Mouse (Mus musculus): Measurements from ENCODE around the gene Tns2. TPM values are rescaled to one million over a fixed set of nuclear protein-coding genes. Genes with fewer than 3 reads are reported as not detected.

Tns2 gene
- total and polyA plus RNA-seq, 3 experiments, result 0.42 to 3.1 TPM; not detected in 1

DNA sequence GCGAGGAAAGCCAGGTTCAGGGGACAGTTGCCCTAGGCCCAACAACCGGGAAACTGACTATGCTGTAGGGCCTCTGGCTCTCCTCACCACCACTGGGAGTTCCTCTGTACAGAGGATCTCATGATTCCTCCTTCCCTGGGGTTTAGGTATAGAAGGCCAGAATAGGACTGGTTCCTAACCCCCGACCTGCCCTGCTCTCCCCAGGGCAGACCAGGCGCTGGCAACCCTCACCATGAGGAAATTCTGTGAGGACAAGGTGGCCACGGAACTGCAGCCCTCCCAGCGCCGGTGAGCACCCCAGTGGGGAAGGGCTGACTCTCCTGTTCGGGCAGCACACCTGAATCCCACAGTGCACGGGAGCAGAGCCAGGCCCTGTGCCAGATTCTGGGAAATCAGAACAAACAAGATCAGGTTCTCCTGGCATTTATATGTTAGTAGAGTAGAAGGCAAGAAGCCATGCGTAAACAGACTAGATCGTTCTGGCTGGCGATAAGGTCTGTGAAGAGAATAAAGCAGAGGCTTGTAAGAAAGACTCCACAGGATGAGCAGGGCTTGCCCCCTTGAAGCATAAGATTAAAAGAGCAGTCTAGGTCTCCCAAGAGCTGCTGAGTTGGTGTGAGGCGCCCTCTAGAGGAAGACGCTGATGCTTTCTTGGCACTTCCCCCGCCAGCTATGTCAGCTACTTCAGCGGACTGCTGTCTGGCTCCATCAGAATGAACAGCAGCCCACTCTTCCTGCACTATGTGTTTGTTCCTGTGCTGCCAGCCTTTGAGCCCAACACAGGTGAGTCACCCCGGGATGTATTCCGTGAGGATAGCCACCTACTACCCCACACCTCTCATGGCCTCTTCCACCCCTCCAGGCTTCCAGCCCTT, 8.7 kb downstream of the Tns2 start (continued):
- TF ChIP-seq MAZ (IDR thresholded peaks at IDR 0.05; ENCODE audit: low read depth, low read length) (peak; percentile 81), ETS1 (IDR thresholded peaks at IDR 0.05; ENCODE audit: low read depth, low read length) (no peak), CTCF (IDR thresholded peaks at IDR 0.05 in 2 of 3, conservative IDR thresholded peaks at IDR 0.05 in 1 of 3; ENCODE audit: control insufficient read depth in 1 of 3, insufficient read depth in 1 of 3, low read depth in 2 of 3, low read length in 3 of 3, poor library complexity in 1 of 3, severe bottlenecking in 1 of 3) (peak in 2 of 3 experiments; percentile 96; a peak in 5 of 6 replicates), CHD1 (IDR thresholded peaks at IDR 0.05; ENCODE audit: low read depth, low read length) (no peak), POLR2AphosphoS5 (IDR thresholded peaks at IDR 0.05; ENCODE audit: borderline replicate concordance, low read depth, low read length) (no peak), ZKSCAN1 (IDR thresholded peaks at IDR 0.05; ENCODE audit: low read depth, low read length) (no peak), MYC (IDR thresholded peaks at IDR 0.05; ENCODE audit: low read depth, low read length) (0 out of 2 replicates have a peak, but pooled peaks have one; percentile 37), TCF12 (IDR thresholded peaks at IDR 0.05; ENCODE audit: low read depth, low read length) (peak; percentile 28; the same call in 1 of the 2 replicates)

DNA sequence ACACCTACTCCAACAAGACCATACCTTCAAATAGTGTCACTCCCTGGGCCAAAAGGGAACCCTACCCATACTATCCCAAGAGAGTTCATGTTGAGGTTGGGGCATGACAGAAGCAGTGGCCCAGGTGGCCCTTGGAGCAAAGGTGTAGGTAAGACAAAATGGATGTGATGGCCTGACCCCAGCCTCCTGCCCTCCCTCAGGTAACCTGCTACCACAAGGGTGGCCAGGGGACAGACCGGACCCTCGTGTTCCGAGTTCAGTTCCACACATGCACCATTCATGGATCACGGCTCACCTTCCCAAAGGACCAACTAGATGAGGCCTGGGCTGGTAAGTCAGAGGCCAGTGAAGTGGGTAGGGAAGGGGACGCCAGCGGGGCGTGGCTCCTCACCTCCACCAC, 10.1 kb downstream of the Tns2 start:
- Histone ChIP-seq H3K9me3 (replicated peaks; ENCODE audit: insufficient read depth, low read length) (no peaks in the 10 kb centered on the region), H3K4me1 (ENCODE audit: control insufficient read depth in 1 of 2, insufficient read depth in 2 of 2, low read length in 2 of 2) (peaks cover 18 to 19% of the 10 kb centered on the region in 2 experiments), H3K27ac (ENCODE audit: control insufficient read depth, low read depth, low read length) (no peak overlapping the region), H3K9ac (ENCODE audit: control insufficient read depth, low read depth, low read length, poor library complexity, severe bottlenecking) (no peak overlapping the region), H3K27me3 (ENCODE audit: control insufficient read depth in 1 of 2, insufficient read depth in 2 of 2, low read length in 2 of 2) (no peaks in the 10 kb centered on the region), H3K36me3 (ENCODE audit: control insufficient read depth in 1 of 2, insufficient read depth in 2 of 2, low read length in 2 of 2) (peaks cover 0 to 5% of the 10 kb centered on the region in 2 experiments; a peak in 2 of 4 replicates), H3K4me3 (ENCODE audit: control insufficient read depth in 1 of 2, insufficient read depth in 1 of 2, low read depth in 2 of 2, low read length in 2 of 2) (no peak overlapping the region), H3K79me2 (ENCODE audit: control insufficient read depth, insufficient read depth, low read length, poor library complexity) (no peaks in the 10 kb centered on the region)
- TF ChIP-seq TAL1 (IDR thresholded peaks at IDR 0.05; ENCODE audit: low read length) (no peak), GABPA (IDR thresholded peaks at IDR 0.05; ENCODE audit: low read depth, low read length) (no peak), MAX (IDR thresholded peaks at IDR 0.05; ENCODE audit: low read length) (no peak), POLR2AphosphoS5 (IDR thresholded peaks at IDR 0.05; ENCODE audit: borderline replicate concordance, low read depth, low read length) (no peak), TCF12 (IDR thresholded peaks at IDR 0.05; ENCODE audit: low read depth, low read length) (no peak), KAT2A (conservative IDR thresholded peaks at IDR 0.05; ENCODE audit: low read depth, low read length) (no peak), NELFE (IDR thresholded peaks at IDR 0.05; ENCODE audit: low read depth, low read length) (no peak), RCOR1 (IDR thresholded peaks at IDR 0.05; ENCODE audit: low read depth, low read length) (no peak), MXI1 (IDR thresholded peaks at IDR 0.05; ENCODE audit: low read depth, low read length) (no peak), RAD21 (IDR thresholded peaks at IDR 0.05; ENCODE audit: low read depth, low read length) (no peak)
- no peak for DNase-seq (ENCODE audit: low read depth, low spot score)

Measured in MEL (cell line).